Mouse (Mus musculus) forebrain, embryonic 14.5 days (tissue): ENCODE results near the gene Kcnq2. TPM values are rescaled to one million over a fixed set of nuclear protein-coding genes. Genes with fewer than 3 reads are reported as not detected.
A peak's percentile ranks its signal among the peaks of the same experiment; 100 is the strongest.

Source experiments
- ATAC-seq: fragments of 200-750 bp; cut with Nextera tagmentation; 2 replicates; pipeline ENCODE4 v1.8.0; 2017; ENCODE audit warnings: mild to moderate bottlenecking, moderate library complexity
- DNase-seq: peaks from one replicate; pipeline ENCODE4 v3.0.0-alpha.2; 2015; ENCODE audit warnings: low spot score
- H3K27ac ChIP-seq: fragments of 300-500 bp; sonication (generic); 2 replicates; pipeline ENCODE4 v1.5.1; 2014; ENCODE audit warnings: low read depth, mild to moderate bottlenecking, control low read depth, low read length, moderate library complexity
- H3K27me3 ChIP-seq: fragments of 300-500 bp; sonication (generic); replicated peaks from 2 replicates; pipeline ENCODE4 v1.6.1; 2014; ENCODE audit warnings: low read length, control low read depth, mixed read lengths; ENCODE audit not compliant: control insufficient read depth, insufficient read depth
- H3K36me3 ChIP-seq: fragments of 300-500 bp; sonication (generic); 2 replicates; pipeline ENCODE4 v1.6.1; 2014; ENCODE audit warnings: low read length, control low read depth; ENCODE audit not compliant: control insufficient read depth, insufficient read depth
- H3K4me1 ChIP-seq: fragments of 300-500 bp; sonication (generic); 2 replicates; pipeline ENCODE4 v1.6.1; 2014; ENCODE audit warnings: antibody characterized with exemption, low read length, control low read depth; ENCODE audit not compliant: control insufficient read depth, insufficient read depth
- H3K4me2 ChIP-seq: fragments of 300-500 bp; sonication (generic); 2 replicates; pipeline ENCODE4 v1.6.1; 2014; ENCODE audit warnings: mild to moderate bottlenecking, control low read depth, low read length
- H3K4me3 ChIP-seq: fragments of 300-500 bp; sonication (generic); 2 replicates; pipeline ENCODE4 v1.5.1; 2014; ENCODE audit warnings: low read depth, low read length, control low read depth
- H3K9ac ChIP-seq: fragments of 300-500 bp; sonication (generic); 2 replicates; pipeline ENCODE4 v1.6.1; 2014; ENCODE audit warnings: mild to moderate bottlenecking, low read length, control low read depth, moderate library complexity
- H3K9me3 ChIP-seq: fragments of 300-500 bp; sonication (generic); replicated peaks from 2 replicates; pipeline ENCODE4 v1.6.1; 2016; ENCODE audit warnings: low read length, control low read depth, mixed read lengths; ENCODE audit not compliant: control insufficient read depth
- WGBS: fragments of 180-500 bp; shearing (Covaris S2); extraction: QIAGEN DNeasy Blood & Tissue Kit; methylation state at CpG from one replicate; pipeline ENCODE4 v1.1.7; 2014; 5-methylcytosine and 5-hydroxymethylcytosine counted together
- polyA plus RNA-seq: library from polyadenylated mRNA; unstranded; fragments of >200 nt; fragmentation: Nextera tagmentation; extraction: Ambion mirVana; gene quantifications from 2 replicates; pipeline ENCODE4 v1.2.1, GENCODE M21; 2014

Gene Kcnq2
- polyA plus RNA-seq, 1 experiment from 2014 or later = 22.8 TPM

DNA sequence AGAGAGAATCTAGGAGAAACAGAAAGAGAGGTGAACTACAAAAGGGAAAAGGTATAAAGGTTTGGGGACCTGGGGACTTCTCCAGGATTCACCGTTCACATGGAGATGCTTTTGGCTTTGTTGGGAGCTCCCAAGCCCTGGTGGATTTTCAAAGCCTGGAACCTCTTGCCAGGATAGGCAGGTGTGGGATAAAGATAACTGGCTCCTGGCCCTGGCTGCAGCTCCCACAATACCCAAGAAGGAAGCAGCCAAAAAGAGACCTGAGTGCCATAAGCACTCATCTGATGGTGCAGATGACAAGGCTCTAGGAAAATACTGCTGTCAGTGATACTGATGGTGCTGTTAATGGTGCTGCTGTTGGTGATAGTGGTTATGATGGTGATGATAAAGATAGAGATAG is 82.9 kb downstream of the Kcnq2 start:
- ATAC-seq = no peak
- 77% methylated on average over 1 of the region's 1 CpGs for WGBS
- H3K27ac ChIP-seq = no peak overlapping the region
- H3K4me2 ChIP-seq = no peak overlapping the region
- DNase-seq = no peak
- no peak overlapping the region for H3K4me3 ChIP-seq
- H3K9ac ChIP-seq = no peak overlapping the region
- no peaks in the 10 kb centered on the region for H3K9me3 ChIP-seq
- H3K4me1 ChIP-seq = no peaks in the 10 kb centered on the region; the same call in 1 of the 2 replicates
- H3K27me3 ChIP-seq = no peaks in the 10 kb centered on the region
- H3K36me3 ChIP-seq = no peaks in the 10 kb centered on the region

DNA sequence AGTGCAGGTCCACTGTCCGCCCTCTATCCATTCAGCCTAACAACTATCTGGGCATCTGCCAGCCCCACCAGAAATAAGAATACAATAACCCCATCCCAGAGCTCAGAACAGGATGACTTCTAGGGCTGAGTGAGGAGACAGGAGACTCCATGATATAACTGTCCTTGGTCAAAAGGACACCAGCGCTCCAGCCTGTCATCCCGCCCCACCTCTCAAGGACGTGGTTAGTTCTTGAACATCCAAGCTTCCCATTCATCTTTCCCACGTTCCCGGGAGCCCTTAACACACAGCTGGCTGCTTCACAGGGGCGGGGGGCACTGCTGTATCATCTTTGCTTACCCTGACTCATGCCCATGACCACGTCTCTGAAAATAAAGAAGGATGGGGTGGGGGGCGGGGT is 86.1 kb downstream of the Kcnq2 start:
- H3K36me3 ChIP-seq = no peaks in the 10 kb centered on the region
- 89% methylated on average over 9 of the region's 9 CpGs for WGBS
- no peaks in the 10 kb centered on the region for H3K9me3 ChIP-seq
- no peak overlapping the region for H3K4me2 ChIP-seq
- DNase-seq (no peak), ATAC-seq (no peak)
- H3K27me3 ChIP-seq = no peaks in the 10 kb centered on the region
- H3K4me3 ChIP-seq = no peak overlapping the region
- peaks cover 3% of the 10 kb centered on the region; the same call in 1 of the 2 replicates for H3K4me1 ChIP-seq
- no peak overlapping the region for H3K27ac ChIP-seq
- H3K9ac ChIP-seq = no peak overlapping the region

DNA sequence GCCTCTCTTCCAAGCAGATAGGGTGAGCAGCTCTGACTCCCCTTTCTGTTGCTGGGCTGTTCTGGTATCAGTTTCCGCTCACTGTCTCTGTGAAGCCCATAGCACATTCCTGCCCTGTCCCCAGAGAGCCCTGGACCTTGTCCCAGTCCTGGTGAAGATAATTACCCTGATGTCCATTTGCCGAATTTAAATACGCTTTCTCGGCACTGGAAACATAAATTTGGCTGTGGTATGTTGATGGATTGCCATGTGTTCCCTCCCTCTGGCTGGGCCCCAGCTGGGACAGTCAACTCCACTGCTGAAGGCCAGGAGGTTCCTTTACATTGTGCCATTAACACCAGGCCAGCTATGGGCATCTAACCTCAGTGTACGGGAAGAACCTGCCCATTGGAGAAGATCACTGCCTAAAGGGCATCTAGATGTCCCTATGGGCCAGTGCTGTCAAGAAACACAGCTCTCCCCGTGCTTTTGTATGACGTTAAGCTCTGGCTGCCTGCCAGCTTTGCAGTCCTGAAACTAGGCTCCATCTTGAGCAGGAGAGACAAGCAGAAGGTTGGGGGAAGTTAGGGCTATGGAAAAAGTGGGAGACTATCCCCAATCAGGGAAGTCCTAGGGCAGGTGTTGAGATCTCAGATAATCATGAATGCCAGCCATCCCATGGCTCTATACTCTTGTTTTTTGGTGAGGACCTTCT is 86.7 kb downstream of the Kcnq2 start:
- peak; percentile 35 for DNase-seq
- H3K4me2 ChIP-seq = no peak overlapping the region
- ATAC-seq = 0 out of 2 replicates have a peak, but pooled peaks have one; percentile 9
- no peaks in the 10 kb centered on the region for H3K9me3 ChIP-seq
- no peaks in the 10 kb centered on the region for H3K36me3 ChIP-seq
- H3K9ac ChIP-seq = no peak overlapping the region
- 61% methylated on average over 7 of the region's 7 CpGs for WGBS
- H3K27me3 ChIP-seq = no peaks in the 10 kb centered on the region
- H3K4me3 ChIP-seq = no peak overlapping the region
- H3K27ac ChIP-seq = no peak overlapping the region
- H3K4me1 ChIP-seq = peaks cover 8% of the 10 kb centered on the region

DNA sequence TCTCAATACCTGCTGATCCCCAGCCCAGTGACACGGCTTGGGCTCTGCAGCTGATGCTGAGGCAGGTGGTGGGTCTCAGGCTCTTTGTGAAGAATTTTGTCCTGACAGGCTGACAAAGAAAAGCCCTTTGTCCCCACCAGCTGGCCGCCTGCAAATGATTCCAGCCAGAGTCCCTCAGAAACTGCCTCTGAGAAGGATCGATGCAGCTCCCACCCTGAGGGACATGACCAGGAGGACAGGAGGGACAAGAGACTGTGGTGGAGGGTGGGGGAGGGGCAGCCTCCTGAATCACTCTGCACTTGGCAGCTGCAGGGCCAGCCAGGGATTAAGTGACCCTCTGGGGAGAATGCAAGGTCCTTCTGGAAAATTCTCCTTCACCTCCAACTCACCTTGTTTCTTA is 91.1 kb downstream of the Kcnq2 start:
- no peaks in the 10 kb centered on the region for H3K36me3 ChIP-seq
- no peaks in the 10 kb centered on the region for H3K9me3 ChIP-seq
- H3K4me1 ChIP-seq = peaks cover 26% of the 10 kb centered on the region
- H3K27ac ChIP-seq = peak overlapping the region; percentile 33
- 4% methylated on average over 3 of the region's 3 CpGs for WGBS
- DNase-seq (peak; percentile 25), ATAC-seq (0 out of 2 replicates have a peak, but pooled peaks have one; percentile 19)
- no peak overlapping the region for H3K4me3 ChIP-seq
- H3K27me3 ChIP-seq = peaks cover 13% of the 10 kb centered on the region
- no peak overlapping the region for H3K4me2 ChIP-seq
- H3K9ac ChIP-seq = no peak overlapping the region

DNA sequence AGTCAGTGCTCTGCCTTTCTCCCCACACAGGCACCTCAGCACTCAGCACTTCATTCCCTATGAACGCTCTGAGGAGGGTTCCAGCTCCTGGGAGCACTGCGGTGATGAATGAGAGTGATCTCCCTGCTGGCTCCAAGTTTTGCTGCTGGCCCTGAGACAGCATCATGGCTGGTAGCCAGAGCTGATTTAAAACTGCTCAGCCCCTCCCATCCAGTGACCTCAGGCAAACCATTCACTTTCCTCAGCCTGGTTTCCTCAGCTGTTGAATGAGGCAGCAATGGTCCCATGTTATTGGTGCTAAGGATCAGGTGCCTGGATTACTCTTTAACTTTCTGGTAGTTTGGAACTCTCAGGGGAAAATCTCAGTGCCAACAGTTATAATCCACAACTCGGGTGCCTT is 91.7 kb downstream of the Kcnq2 start, which contains the start of gene Chrna4:
Gene Chrna4, minus strand, starts transcription at position 110 of the 400 bp plus-strand sequence.
- no peak within 1 kb of the TSS for H3K4me2 ChIP-seq
- WGBS = 34% methylated on average over 3 of the region's 3 CpGs
- H3K36me3 ChIP-seq = no peaks in the 10 kb centered on the region
- peak within 1 kb of the TSS; percentile 33 for H3K27ac ChIP-seq
- peak; percentile 68 for DNase-seq
- peaks cover 13% of the 10 kb centered on the region for H3K27me3 ChIP-seq
- ATAC-seq = no peak
- no peak within 1 kb of the TSS; the same call in 1 of the 2 replicates for H3K9ac ChIP-seq
- H3K4me3 ChIP-seq = no peak within 1 kb of the TSS
- no peaks in the 10 kb centered on the region for H3K9me3 ChIP-seq
- H3K4me1 ChIP-seq = peaks cover 26% of the 10 kb centered on the region

DNA sequence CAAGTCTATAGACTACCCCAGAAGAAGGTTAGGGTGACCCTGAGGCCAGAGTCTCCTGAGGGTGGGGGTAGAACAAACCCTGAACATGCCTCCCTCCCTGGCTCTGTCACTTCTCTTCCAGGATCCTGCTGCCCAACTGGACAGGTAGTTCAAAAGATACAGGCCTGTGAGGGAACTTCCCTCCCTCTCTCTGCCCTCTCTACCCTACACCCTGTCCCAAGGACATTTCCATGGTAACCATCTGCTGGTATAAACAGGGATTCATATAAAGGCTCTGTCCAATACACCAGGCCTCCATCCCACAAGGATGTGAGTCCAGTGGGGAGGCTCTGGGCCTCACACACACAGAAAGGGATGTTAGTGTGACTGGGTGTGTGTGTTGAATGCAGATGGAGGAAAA is 92.7 kb downstream of the Kcnq2 start:
- DNase-seq (peak; percentile 35), ATAC-seq (no peak)
- Histone ChIP-seq H3K27ac (no peak overlapping the region), H3K4me1 (peaks cover 26% of the 10 kb centered on the region), H3K4me2 (no peak overlapping the region), H3K4me3 (no peak overlapping the region), H3K36me3 (no peaks in the 10 kb centered on the region), H3K9me3 (no peaks in the 10 kb centered on the region), H3K9ac (no peak overlapping the region; the same call in 1 of the 2 replicates), H3K27me3 (peaks cover 18% of the 10 kb centered on the region)

DNA sequence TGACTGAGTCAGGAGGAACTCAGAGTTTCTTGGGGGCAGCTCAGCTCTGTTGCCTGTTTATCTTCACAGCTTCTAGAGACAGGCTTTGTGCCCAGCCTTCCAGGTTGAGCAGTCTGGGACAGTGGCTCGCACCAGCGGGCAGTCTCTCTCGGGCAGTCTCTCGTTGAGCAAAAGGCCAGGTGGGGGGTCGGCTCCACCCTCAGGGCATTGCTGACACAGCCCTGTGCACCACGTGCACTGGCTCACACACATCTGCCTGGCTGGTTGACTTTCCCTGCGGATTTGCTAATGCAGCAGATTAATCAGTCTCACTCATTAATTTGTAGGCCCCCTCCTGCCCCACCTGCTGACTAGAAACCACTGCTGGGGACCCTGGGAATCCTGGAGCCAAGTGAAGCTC is 93.2 kb downstream of the Kcnq2 start:
- H3K4me3 ChIP-seq = no peak overlapping the region
- no peak overlapping the region for H3K4me2 ChIP-seq
- peaks cover 18% of the 10 kb centered on the region for H3K27me3 ChIP-seq
- peaks cover 26% of the 10 kb centered on the region for H3K4me1 ChIP-seq
- no peak; the same call in 1 of the 2 replicates for ATAC-seq
- no peak overlapping the region for H3K9ac ChIP-seq
- no peak overlapping the region for H3K27ac ChIP-seq
- no peaks in the 10 kb centered on the region for H3K36me3 ChIP-seq
- DNase-seq = peak; percentile 16
- H3K9me3 ChIP-seq = no peaks in the 10 kb centered on the region
- WGBS = 0% methylated on average over 7 of the region's 7 CpGs

DNA sequence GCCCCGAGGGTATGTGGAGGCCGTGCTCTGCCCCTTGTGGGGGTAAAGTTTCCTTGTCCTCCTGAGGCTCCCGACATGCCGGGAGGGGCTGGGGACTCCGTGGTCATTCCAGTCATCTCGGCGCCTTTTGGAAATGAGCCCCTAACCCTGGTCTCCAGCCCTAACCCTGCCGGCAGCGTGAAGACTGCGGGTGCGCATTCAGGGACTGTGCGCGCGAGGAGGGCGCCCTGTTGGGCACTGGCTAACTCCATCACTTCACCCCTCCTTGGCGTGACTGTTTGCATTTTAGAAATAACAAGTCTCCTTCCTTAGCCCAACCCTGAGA is 95.8 kb downstream of the Kcnq2 start:
- Histone ChIP-seq H3K27ac (no peak overlapping the region), H3K27me3 (peaks cover 18% of the 10 kb centered on the region), H3K4me1 (peaks cover 26% of the 10 kb centered on the region), H3K36me3 (no peaks in the 10 kb centered on the region), H3K4me3 (peak overlapping the region; percentile 59), H3K4me2 (peak overlapping the region; percentile 92), H3K9me3 (no peaks in the 10 kb centered on the region), H3K9ac (peak overlapping the region; percentile 62)
- WGBS = 0% methylated on average over 16 of the region's 16 CpGs
- ATAC-seq (no peak), DNase-seq (no peak)

DNA sequence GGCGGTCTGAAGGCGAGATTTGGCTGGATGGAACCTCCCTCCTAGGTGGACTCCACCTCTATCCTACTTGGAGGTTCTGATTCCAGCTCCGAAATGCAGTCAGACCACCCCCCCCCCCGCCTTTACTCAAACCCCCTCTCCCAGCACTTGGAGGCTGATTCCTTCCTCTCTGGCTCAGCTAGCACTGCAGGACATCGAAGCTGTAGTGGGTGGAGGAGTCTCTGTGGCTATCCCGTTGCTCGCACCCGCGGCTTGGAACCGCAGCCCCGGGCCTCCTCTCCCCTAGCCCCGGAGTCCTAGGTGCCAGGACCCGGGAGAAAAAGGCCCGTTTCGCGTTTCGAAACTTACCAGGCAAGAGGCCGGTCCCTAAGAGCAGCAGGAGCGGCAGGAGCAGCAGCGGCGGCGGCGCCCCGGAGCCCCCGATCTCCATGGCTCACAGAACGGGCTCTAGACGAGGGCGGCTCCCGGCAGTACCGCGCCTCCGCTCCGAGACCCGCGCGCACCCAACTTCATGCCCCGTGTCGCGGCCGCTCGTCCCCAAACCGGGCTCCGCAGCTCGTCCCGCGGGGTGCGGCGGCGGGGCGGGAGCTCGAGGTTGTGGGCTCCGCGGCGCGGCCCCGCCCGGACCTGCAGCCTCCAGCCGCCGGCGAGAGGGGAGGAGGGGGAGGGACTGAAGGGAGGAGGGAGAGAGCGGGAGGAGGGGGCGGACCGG is 96.3 kb downstream of the Kcnq2 start:
- H3K4me1 ChIP-seq = peaks cover 21% of the 10 kb centered on the region

More for the DNA sequence above, 96.3 kb downstream of the Kcnq2 start:
- no peaks in the 10 kb centered on the region for H3K36me3 ChIP-seq
- H3K27ac ChIP-seq = no peak overlapping the region
- ATAC-seq (peak; percentile 63), DNase-seq (peak; percentile 45)
- H3K4me3 ChIP-seq = peak overlapping the region; percentile 59
- H3K4me2 ChIP-seq = peak overlapping the region; percentile 92
- peaks cover 18% of the 10 kb centered on the region for H3K27me3 ChIP-seq
- 1% methylated on average over 52 of the region's 63 CpGs for WGBS
- no peaks in the 10 kb centered on the region for H3K9me3 ChIP-seq
- H3K9ac ChIP-seq = peak overlapping the region; percentile 62
